Mouse (Mus musculus) heart, embryonic 12.5 days (tissue): ENCODE results near the gene Sash3. TPM values are rescaled to one million over a fixed set of nuclear protein-coding genes. Genes with fewer than 3 reads are reported as not detected.

ENCODE experiments used
- ATAC-seq: fragments of 200-750 bp; cut with Nextera tagmentation; 2 replicates; pipeline ENCODE4 v1.8.0; 2017; ENCODE audit warnings: moderate TSS enrichment, moderate library complexity; ENCODE audit not compliant: insufficient number of reproducible peaks, low FRiP score
- H3K27ac ChIP-seq: fragments of 300-500 bp; sonication (generic); 2 replicates; pipeline ENCODE4 v1.5.1; 2016; ENCODE audit warnings: mild to moderate bottlenecking, moderate library complexity; ENCODE audit not compliant: poor library complexity, severe bottlenecking
- H3K27me3 ChIP-seq: fragments of 300-500 bp; sonication (generic); replicated peaks from 2 replicates; pipeline ENCODE4 v1.6.1; 2016; ENCODE audit warnings: mild to moderate bottlenecking, moderate library complexity
- H3K36me3 ChIP-seq: fragments of 300-500 bp; sonication (generic); 2 replicates; pipeline ENCODE4 v1.6.1; 2016; ENCODE audit warnings: mild to moderate bottlenecking, moderate library complexity
- H3K4me1 ChIP-seq: fragments of 300-500 bp; sonication (generic); replicated peaks from 2 replicates; pipeline ENCODE4 v1.6.1; 2016; ENCODE audit warnings: mild to moderate bottlenecking
- H3K4me2 ChIP-seq: fragments of 300-500 bp; sonication (generic); 2 replicates; pipeline ENCODE4 v1.6.1; 2016; ENCODE audit warnings: mild to moderate bottlenecking, moderate library complexity
- H3K4me3 ChIP-seq: fragments of 300-500 bp; sonication (generic); 2 replicates; pipeline ENCODE4 v1.5.1; 2016; ENCODE audit warnings: mild to moderate bottlenecking
- H3K9ac ChIP-seq: fragments of 300-500 bp; sonication (generic); 2 replicates; pipeline ENCODE4 v1.6.1; 2016; ENCODE audit warnings: mild to moderate bottlenecking, moderate library complexity
- H3K9me3 ChIP-seq: fragments of 300-500 bp; sonication (generic); replicated peaks from 2 replicates; pipeline ENCODE4 v1.6.1; 2016; ENCODE audit warnings: mild to moderate bottlenecking, moderate library complexity
- WGBS: fragments of 180-500 bp; shearing (Covaris S2); methylation state at CpG from one replicate; pipeline ENCODE4 v1.1.7; 2016; 5-methylcytosine and 5-hydroxymethylcytosine counted together
- polyA plus RNA-seq: library from polyadenylated mRNA; unstranded; fragments of >200 nt; fragmentation: Nextera tagmentation; extraction: Ambion mirVana; gene quantifications from 2 replicates; pipeline ENCODE4 v1.2.1, GENCODE M21; 2016

Sash3 gene
- polyA plus RNA-seq, 1 experiment from 2014 or later = 0.84 TPM

DNA sequence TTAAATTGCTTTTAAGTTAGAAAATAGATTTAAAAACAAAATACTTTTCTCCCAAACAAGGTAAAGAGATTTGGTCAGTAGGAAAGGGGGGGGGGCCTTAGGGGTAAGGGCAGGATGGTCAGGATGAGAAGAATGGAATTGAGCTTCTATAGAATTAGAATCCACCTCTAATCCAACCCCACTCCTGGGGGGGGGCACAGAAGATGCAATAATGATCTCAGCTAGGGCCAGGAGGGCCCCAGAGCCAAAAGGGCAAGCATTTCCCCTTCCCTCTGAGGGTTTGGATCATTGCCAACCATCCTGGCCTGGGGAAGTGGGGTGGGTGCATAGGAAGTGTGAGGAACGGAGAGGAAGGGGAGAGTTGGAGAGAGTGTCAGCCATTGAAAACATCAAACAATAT is 24.1 kb downstream of the Sash3 start:
- Histone ChIP-seq H3K4me1 (0 out of 2 replicates have a peak, but pooled peaks cover 2% of the 10 kb centered on the region), H3K4me3 (no peak overlapping the region), H3K9ac (no peak overlapping the region), H3K27me3 (no peaks in the 10 kb centered on the region), H3K36me3 (peaks cover 10% of the 10 kb centered on the region), H3K9me3 (no peaks in the 10 kb centered on the region), H3K27ac (no peak overlapping the region), H3K4me2 (no peak overlapping the region)
- 55% methylated on average over 1 of the region's 1 CpGs for WGBS
- ATAC-seq = no peak

GRCm38 (mm10) chrX:48181844-48182243 is 35.6 kb downstream of the Sash3 start:
- WGBS = 53% methylated on average over 6 of the region's 6 CpGs
- no peak for ATAC-seq
- no peak overlapping the region for H3K4me3 ChIP-seq
- H3K27ac ChIP-seq = no peak overlapping the region
- H3K4me2 ChIP-seq = no peak overlapping the region
- H3K36me3 ChIP-seq = peaks cover 3% of the 10 kb centered on the region; the same call in 1 of the 2 replicates
- H3K27me3 ChIP-seq = no peaks in the 10 kb centered on the region
- H3K4me1 ChIP-seq = no peaks in the 10 kb centered on the region
- no peaks in the 10 kb centered on the region for H3K9me3 ChIP-seq
- no peak overlapping the region for H3K9ac ChIP-seq

- H3K36me3 ChIP-seq = peaks cover 3% of the 10 kb centered on the region; the same call in 1 of the 2 replicates
- H3K4me1 ChIP-seq = no peaks in the 10 kb centered on the region
- no peak overlapping the region for H3K4me2 ChIP-seq
- ATAC-seq = no peak
- H3K27me3 ChIP-seq = no peaks in the 10 kb centered on the region
- H3K9ac ChIP-seq = no peak overlapping the region
- WGBS = 72% methylated on average over 3 of the region's 3 CpGs
- no peaks in the 10 kb centered on the region for H3K9me3 ChIP-seq
- H3K27ac ChIP-seq = no peak overlapping the region
- H3K4me3 ChIP-seq = no peak overlapping the region
Measured at GRCm38 (mm10) chrX:48184703-48185102, 38.5 kb downstream of the Sash3 start.

DNA sequence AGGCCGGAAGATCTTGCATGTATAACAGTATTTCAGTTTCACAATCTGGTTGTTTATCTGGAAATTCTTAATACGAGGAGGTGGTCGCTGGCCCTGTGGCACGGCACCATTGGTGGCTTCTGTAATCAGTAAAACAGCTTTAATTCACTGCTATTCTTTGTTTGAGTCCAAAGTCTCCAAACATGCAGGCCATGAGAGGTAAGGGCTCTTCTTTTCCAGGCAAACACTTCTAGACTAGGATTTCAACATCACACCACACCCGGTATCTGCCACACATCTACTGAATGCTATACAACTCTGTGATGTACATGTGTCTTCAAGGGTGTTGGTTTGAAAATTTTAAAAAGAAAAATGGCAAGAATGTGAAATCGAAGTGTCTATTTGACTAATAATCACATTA is 45.0 kb downstream of the Sash3 start:
- ATAC-seq = no peak
- no peaks in the 10 kb centered on the region for H3K27me3 ChIP-seq
- H3K4me1 ChIP-seq = 0 out of 2 replicates have a peak, but pooled peaks cover 3% of the 10 kb centered on the region
- H3K4me3 ChIP-seq = no peak overlapping the region
- H3K4me2 ChIP-seq = no peak overlapping the region
- WGBS = 89% methylated on average over 6 of the region's 6 CpGs
- peaks cover 7% of the 10 kb centered on the region for H3K36me3 ChIP-seq
- no peak overlapping the region for H3K9ac ChIP-seq
- no peaks in the 10 kb centered on the region for H3K9me3 ChIP-seq
- H3K27ac ChIP-seq = no peak overlapping the region

DNA sequence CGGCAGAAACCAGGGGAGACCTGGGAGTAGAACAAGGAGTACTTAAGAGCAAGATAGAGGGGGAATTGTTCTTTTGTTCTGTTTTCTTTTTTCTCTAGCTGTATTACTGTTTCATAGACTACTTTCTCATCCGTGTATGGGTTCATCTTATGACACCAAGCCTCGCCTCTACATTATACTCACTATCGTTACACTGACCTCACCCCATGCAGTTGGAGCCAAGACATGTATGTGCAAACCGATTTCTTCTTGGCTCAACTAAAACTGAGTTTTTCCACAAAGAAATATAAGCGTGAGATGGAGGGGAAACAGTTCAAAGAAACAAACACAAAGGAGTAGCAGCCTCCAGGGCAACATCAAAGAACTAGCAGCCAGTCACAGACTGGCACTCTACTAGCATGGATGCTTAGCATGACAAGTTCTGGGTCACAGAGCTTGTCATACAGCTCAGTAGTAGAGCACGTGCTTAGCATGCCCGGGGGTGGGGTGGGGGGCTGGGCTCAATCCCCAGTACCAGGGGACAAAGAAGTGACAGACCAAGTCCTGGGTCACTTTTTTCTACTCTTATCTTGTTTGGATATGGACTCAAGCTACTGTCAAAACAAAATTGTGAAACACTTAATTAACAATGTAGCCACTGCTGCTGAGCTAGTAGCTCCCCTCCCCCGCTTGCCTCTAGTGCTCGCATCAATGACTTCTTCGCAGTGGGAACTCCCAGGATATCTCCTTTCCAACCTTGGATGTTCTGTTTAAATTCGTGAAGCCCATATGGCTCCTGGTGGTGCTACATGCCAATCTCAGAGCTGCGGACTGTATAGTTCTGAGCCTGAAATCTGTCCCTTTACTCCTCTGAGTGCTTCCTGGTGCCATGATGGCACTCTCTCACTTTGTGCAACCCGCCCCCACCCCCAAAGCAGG is 47.3 kb downstream of the Sash3 start:
- 69% methylated on average over 14 of the region's 14 CpGs for WGBS

DNA sequence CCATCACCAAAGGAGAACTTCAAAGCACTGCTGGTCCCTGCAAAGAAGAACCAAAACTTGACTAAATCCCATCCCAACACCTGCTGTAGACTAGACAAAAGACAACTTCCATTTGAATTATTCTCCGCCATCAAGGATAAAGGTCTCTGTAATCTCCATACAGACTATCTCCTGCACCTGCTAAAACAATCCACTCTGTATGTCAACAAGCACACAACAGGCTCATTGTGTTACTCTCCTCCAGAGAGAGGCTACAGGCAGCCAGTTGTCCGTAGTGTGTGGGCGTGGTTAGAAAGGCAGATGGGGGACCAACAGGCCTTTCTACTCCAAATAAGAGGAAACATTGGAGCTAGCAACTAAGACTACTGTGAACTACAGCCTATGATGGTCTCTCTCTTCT is 51.6 kb downstream of the Sash3 start:
- 89% methylated on average over 3 of the region's 3 CpGs for WGBS
- no peak overlapping the region for H3K27ac ChIP-seq

More for the DNA sequence above, 47.3 kb downstream of the Sash3 start:
- H3K4me1 ChIP-seq = 0 out of 2 replicates have a peak, but pooled peaks cover 3% of the 10 kb centered on the region
- no peak overlapping the region for H3K4me3 ChIP-seq
- no peak overlapping the region for H3K27ac ChIP-seq
- H3K27me3 ChIP-seq = no peaks in the 10 kb centered on the region
- peaks cover 7% of the 10 kb centered on the region for H3K36me3 ChIP-seq
- H3K9ac ChIP-seq = no peak overlapping the region
- H3K9me3 ChIP-seq = no peaks in the 10 kb centered on the region
- ATAC-seq = no peak
- H3K4me2 ChIP-seq = no peak overlapping the region

GRCm38 (mm10) chrX:48199026-48199425 is 52.8 kb downstream of the Sash3 start:
- Histone ChIP-seq H3K27ac (no peak overlapping the region), H3K4me2 (no peak overlapping the region), H3K4me3 (no peak overlapping the region), H3K36me3 (peaks cover 3% of the 10 kb centered on the region; the same call in 1 of the 2 replicates), H3K27me3 (no peaks in the 10 kb centered on the region), H3K9me3 (no peaks in the 10 kb centered on the region), H3K4me1 (no peaks in the 10 kb centered on the region), H3K9ac (no peak overlapping the region)
- ATAC-seq = no peak
- WGBS = 67% methylated on average over 2 of the region's 2 CpGs

More for the DNA sequence above, 51.6 kb downstream of the Sash3 start:
- Histone ChIP-seq H3K27me3 (no peaks in the 10 kb centered on the region), H3K9me3 (no peaks in the 10 kb centered on the region), H3K36me3 (peaks cover 3% of the 10 kb centered on the region; the same call in 1 of the 2 replicates), H3K4me3 (no peak overlapping the region), H3K9ac (no peak overlapping the region), H3K4me2 (no peak overlapping the region), H3K4me1 (0 out of 2 replicates have a peak, but pooled peaks cover 3% of the 10 kb centered on the region)
- ATAC-seq = no peak

DNA sequence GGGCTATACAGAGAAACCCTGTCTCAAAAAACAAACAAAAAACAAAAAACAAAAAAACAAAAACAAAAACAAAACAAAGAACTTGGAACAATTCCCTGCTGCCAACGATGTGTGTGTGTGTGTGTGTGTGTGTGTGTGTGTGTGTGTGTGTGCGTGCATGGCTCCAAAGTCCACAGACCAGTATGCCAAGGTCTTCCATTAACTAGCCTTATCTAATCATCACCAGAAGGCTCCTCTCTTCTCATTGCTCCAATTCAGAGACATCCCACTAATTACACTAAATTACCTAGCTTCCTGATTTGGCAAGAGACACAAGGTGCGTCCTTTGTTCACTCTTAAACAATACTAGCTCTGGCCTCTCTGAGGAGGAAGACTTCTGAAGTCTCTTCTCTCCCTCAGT is 54.5 kb downstream of the Sash3 start:
- no peak overlapping the region for H3K4me2 ChIP-seq
- no peak for ATAC-seq
- H3K27me3 ChIP-seq = no peaks in the 10 kb centered on the region
- no peak overlapping the region for H3K9ac ChIP-seq
- H3K36me3 ChIP-seq = peaks cover 4% of the 10 kb centered on the region; the same call in 1 of the 2 replicates
- no peaks in the 10 kb centered on the region for H3K4me1 ChIP-seq
- no peak overlapping the region for H3K27ac ChIP-seq
- no peaks in the 10 kb centered on the region for H3K9me3 ChIP-seq
- no peak overlapping the region for H3K4me3 ChIP-seq
- 87% methylated on average over 3 of the region's 3 CpGs for WGBS

DNA sequence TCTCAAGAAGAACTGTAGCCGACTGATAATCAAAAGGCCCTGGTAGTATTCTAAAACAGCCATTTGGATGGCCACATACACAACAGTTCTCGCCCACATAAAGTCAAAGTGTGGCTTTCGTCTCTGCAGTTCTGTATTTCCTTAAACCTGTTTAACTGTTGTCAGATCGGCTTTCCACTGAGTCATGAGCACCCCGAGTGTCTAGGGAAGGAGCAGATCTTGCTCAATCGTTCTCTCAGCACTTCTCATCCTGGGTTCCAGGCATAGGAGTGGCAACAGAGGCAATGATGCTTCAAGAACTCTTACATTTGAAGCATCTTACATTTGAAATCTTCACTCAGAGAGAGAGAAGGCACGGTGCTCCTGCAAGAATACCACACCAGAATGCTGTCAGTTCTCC is 55.7 kb downstream of the Sash3 start:
- H3K9me3 ChIP-seq = no peaks in the 10 kb centered on the region
- H3K4me1 ChIP-seq = no peaks in the 10 kb centered on the region
- no peaks in the 10 kb centered on the region for H3K27me3 ChIP-seq
- 78% methylated on average over 7 of the region's 7 CpGs for WGBS
- no peak for ATAC-seq
- H3K36me3 ChIP-seq = peaks cover 4% of the 10 kb centered on the region; the same call in 1 of the 2 replicates
- H3K9ac ChIP-seq = no peak overlapping the region
- no peak overlapping the region for H3K4me3 ChIP-seq
- H3K4me2 ChIP-seq = no peak overlapping the region
- H3K27ac ChIP-seq = no peak overlapping the region

- no peak overlapping the region for H3K4me2 ChIP-seq
- no peak overlapping the region for H3K9ac ChIP-seq
- no peaks in the 10 kb centered on the region for H3K4me1 ChIP-seq
- H3K27me3 ChIP-seq = no peaks in the 10 kb centered on the region
- peaks cover 4% of the 10 kb centered on the region; the same call in 1 of the 2 replicates for H3K36me3 ChIP-seq
- no peak overlapping the region for H3K4me3 ChIP-seq
- WGBS = 89% methylated on average over 7 of the region's 7 CpGs
- ATAC-seq = no peak
- no peak overlapping the region for H3K27ac ChIP-seq
- no peaks in the 10 kb centered on the region for H3K9me3 ChIP-seq
Measured at GRCm38 (mm10) chrX:48202436-48202835, 56.2 kb downstream of the Sash3 start.

DNA sequence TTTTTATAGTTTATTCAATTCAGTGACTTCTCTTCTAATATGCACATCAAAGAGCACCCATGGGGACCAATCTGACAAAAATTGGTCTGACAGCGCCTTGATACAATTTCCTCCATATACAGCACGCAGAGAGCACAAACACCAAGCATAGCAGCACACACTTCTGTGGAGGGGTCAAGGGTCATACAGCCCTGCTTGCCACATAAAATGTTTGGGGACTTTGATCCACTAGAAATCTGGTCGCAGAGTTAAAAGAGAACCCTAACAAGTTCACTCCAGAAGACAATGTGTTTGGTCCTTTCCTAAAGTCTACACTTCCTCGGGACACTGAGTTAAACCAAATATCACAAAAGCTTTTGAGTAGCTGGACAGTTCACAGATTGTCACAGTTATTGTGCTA is 56.8 kb downstream of the Sash3 start:
- H3K9ac ChIP-seq = no peak overlapping the region
- peaks cover 4% of the 10 kb centered on the region; the same call in 1 of the 2 replicates for H3K36me3 ChIP-seq
- H3K4me2 ChIP-seq = no peak overlapping the region
- no peak overlapping the region for H3K27ac ChIP-seq
- no peak for ATAC-seq
- no peaks in the 10 kb centered on the region; the same call in 1 of the 2 replicates for H3K4me1 ChIP-seq
- 82% methylated on average over 4 of the region's 4 CpGs for WGBS
- H3K27me3 ChIP-seq = no peaks in the 10 kb centered on the region
- H3K9me3 ChIP-seq = no peaks in the 10 kb centered on the region
- H3K4me3 ChIP-seq = no peak overlapping the region
